Mouse (Mus musculus) ovary, adult 18-20 months (tissue): Measurements from ENCODE around the gene 4930469K13Rik.
A peak's percentile ranks its signal among the peaks of the same experiment; 100 is the strongest.
"Not testable (repeated sequence)": the region's sequence is repeated elsewhere in the genome, so short reads cannot be mapped to it uniquely, and the experiment has no call there.

Experiments
- DNase-seq: peaks from one replicate; pipeline ENCODE4 v3.0.0; 2022; ENCODE audit warnings: low spot score, mixed read lengths

4930469K13Rik gene

DNA sequence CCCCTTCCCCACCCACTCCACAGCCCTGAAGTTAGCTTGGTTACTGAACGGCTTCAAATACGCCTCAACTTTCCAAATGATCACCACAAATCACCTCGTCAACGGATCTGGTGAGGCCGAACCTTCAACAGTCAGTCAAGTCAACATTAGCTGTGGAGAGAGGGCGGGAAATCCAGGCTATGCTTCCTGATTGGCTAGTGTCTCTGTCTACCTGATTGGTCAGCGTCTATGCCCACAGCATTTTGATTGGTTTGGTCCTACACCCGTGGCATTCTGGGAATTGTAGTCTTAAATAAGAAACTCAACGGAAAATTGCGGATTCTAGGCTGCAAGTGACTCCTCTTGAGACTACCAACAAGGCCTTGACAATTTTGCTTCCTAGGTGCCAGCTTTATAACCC lies at the start of gene 4930469K13Rik:
Gene 4930469K13Rik (minus strand): TSS at position 133 of the 400 bp plus-strand sequence.
- DNase-seq, result no peak

DNA sequence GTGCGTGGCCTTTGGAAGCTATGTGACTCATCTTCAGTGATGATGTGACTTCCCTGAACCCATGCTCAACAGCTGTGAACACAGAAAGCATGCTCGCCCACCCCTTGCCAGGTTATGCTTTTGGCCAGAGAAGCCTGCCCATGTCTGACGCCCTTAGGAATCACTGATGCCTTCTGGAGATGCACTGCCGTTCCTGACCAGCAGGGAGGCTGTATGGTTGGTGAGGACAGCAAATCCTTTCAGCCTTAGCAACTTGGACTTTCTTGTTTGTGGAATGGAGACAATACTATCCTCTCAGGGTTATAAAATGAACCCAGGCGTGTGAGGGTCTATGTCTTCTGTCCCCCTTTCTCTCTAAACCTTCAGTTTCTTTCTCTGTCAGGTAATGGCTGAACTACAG lies 48.6 kb upstream of the 4930469K13Rik start:
- no peak for DNase-seq

DNA sequence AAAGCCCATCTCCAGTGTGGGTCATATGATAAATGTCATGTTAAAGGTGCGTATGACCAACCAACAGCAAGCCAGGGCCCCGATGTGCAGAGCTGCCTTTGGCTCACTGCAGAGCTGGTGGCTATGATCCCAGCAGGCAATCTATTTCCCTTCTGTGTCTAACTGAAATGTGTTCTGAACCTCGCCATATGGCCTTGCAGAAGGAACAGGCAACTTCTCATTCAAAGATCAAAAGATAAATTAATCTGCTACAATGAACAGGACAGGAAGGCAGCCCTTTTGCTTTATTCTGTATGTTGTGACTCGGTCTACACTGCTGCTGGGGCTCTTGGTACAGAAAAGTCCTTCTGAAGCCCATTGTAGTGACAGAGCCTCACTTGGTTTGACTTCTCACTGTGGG lies 46.1 kb upstream of the 4930469K13Rik start:
- no peak for DNase-seq

DNA sequence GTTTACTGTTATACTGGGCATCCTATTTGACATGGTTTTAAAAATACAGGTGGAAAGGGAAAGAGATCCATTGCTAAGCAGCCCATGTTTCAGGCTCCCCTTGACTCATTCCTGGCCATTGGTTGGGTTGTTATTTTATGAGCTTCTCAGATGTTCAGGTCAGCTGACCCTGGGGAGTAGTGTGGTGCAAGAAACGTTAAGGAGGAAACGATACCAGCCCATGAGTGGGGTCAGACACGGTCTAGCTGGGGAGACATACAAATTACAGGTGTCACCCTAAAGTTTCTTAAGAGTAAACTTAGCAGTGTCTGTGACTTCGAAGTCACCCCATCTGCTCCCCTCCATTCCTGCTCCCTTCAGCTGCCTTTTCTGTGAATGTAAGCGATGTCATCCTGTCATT lies 45.6 kb upstream of the 4930469K13Rik start:
- no peak for DNase-seq

DNA sequence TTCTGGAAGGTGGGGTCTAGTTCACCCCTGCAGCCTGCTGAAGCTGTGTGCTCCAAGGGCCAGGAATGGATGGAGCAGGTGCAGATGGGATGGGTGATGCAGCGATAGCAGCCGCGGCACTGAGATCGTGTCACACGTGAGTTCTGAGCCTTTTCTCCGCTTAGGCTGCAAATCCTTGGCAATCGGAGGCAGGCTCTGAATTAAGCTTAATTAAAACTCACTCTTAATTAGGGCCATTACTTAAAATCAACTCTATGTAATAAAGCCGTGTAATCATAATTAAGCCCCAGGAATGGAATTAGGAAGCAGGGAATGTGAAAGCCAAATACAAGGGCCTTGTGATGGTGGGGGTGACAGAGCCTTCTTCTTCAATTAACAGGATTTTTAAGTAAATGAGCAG lies 40.9 kb upstream of the 4930469K13Rik start:
- DNase-seq, result no peak

DNA sequence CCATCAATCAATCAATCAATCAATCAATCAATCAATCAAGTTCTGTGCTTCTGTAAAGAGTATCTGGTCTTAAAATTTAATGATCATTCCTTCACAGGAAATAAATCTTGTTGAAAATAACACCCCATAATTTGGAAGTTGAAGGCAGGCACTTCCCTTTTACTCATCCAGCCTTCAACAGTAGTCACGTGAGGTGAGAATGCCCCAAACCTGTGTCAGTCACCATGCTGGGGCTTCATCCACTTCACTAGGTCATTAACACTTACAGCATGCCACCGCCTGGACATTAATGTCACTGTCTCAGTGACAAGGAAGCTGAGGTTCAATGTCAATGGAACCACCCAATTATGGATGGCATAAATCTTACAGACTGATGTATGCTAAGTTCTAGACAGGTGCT lies 30.1 kb upstream of the 4930469K13Rik start:
- no peak for DNase-seq

DNA sequence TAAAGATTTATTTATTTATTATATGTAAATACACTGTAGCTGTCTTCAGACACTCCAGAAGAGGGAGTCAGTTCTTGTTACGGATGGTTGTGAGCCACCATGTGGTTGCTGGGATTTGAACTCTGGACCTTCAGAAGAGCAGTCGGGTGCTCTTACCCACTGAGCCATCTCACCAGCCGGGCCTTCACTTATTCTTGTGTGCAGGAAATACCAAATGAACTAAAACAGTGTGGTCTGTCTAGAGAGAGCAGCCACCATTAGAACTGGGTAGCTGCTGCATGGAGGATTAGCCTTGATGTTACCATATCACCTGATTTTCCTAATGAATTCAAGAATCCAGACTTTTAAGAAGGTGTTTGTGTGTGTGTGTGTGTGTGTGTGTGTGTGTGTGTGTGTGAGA lies 27.4 kb upstream of the 4930469K13Rik start:
- not testable (repeated sequence) for DNase-seq

DNA sequence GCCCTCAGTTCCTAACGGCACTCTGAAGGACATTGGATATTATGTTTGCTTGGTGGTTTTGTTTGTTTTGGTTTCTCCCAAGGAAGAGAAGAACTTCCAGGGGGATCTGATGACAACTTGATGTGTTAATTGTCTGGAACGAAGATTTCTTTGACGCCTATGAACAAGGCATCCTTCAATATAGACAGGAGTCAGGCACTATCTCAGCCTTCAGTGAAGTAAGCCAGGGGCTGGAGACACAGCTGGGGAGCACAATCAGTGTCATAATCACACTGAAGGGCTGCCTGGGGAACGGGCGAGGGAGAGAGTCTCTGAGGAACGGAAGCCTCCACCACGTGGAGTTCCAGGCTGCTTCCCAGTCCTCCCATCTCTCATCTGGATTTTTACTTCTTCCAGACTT lies 26.5 kb upstream of the 4930469K13Rik start:
- no peak for DNase-seq

DNA sequence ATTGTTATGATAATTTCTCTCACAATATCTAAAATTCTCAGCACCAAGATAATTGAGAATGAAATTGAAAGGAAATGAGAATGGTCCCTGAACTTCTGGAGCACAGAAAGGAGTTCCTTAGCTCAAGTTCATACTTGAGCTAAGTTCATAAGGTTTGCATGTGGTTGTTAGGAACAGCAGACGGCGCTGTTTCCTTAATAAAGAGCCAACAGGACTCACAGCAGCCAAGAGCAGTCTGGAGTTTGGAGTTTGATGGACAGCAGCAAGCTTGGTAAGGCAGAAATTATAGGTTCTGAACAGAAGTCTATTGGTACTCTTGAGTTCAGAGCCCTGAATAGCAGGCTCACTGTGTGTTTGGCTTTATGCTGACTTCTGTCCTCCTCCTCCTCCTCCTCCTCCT lies 24.8 kb upstream of the 4930469K13Rik start:
- DNase-seq, result no peak

DNA sequence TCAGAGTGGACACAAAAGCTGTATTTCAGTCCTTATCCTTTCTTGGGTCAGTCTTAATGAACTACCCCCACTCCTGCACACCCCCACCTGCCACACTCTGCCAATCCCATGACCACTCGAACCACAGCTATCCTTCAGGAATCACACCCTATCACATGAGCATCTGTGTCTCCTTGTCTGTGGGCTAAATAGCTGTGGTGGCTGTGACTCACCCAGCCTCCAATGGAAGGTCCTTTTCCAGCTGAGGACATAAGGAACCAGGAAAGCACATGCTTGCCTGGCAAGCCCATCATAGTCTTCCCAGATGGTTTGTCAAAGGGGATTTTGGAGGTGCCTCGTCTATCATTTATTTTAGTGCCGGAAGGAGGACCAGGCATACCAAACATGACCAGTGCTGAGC lies 20.0 kb upstream of the 4930469K13Rik start:
- no peak for DNase-seq

DNA sequence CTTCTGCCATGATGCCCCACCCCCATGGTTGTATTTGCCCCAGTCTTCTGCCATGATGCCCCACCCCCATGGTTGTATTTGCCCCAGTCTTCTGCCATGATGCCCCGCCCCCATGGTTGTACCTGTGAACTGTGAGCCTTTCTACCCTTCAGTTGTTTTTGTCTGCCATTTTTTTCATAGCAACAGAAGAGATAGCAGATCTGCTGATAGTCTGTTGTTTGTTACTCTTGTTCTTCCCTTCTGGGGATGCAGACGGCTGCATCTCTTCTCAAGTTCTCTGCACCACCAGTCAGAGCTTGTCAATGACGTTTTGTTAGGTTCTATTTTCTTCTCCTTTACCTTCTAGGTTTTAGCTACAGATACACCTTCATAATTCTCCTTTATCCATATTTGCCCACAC lies 19.2 kb upstream of the 4930469K13Rik start:
- no peak for DNase-seq

DNA sequence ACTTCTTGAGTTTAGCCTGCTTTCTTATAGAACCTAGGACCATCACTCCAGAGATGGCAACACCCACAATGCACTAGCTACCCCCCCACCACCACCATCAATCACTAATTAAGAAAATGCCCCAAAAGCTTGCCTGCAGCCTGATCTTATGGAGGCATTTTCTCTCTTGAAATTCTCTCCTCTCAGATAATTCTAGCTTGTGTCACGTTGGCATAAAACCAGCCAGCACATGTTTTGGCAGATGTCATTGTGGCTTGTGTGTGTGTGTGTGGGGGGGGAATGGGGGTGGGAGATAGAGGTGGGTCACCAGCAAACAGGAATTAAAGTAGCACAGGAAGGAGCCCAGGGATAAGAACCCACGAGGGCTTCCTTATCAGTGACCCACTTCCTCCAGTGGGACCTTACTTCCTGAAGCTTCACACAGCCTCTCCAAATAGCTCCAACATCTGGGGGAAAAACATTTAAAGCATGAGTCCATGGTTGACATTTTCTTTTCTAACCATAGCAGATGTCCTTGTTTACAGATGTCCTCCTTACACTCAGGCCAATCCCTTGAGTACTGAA lies 18.3 kb upstream of the 4930469K13Rik start:
- DNase-seq, result no peak

DNA sequence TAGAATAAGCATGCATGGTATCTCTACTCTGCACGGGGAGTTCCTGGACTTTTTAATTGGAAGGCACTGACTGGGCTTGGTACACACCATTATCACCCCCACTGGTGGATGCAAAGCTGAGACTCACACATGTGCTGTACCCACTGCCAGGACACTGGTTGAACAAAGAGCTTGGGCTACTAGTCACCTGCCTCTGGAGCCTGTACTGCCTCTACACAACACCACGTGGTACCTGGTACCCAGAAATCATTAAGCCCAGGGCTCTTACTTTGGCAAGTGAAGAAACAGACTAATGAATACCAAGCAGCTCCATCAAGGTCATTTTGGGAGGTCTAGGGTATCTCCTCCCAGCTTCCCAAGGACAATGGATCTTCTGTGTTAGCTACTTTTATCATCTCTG lies 15.4 kb upstream of the 4930469K13Rik start:
- no peak for DNase-seq

DNA sequence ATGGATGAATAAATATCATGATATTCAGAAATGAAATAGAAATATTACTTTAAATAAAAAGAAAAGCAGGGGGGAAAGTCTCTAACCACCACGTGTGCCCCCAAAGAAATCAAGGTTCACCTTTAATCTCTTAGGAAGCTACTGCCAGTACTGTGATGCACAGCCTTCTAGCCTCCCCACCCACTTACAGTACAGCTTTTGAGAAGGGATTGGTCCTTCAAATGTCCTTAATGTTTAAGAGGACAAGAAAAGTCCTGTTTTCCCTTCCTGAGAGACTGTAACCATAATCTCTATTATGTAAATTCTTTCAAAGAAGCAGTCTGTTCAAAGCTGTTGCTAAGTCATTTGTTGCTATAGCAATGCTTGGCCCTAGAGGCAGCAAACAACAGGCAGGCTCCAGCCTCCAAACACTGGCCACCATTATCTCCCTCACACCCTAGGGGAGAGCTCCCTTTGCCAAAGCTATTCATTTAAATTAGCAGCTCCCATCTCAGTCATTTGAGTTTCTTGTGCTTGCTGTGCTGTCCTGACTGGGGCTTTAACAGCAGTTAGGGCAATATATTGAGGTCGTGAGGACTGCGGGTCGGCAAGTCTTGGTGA lies 14.5 kb upstream of the 4930469K13Rik start:
- no peak for DNase-seq

DNA sequence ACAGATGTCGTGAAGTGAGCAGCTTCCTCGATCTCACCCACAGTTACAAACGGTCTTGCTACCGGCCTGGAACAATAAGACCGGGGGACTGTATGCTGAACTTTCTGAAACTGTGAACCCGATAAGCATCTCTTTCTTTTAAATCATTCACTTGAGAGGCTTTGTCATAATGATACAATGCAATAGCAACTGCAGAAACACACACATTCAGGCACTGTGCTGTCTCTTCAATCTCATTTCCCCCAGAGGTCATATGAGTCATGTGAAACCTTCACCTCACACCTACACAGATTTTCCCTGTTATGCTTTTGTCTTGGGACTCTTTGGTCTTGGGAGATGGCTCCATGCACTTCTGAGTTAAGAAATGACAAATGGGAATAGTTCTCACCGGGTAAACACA lies 13.6 kb upstream of the 4930469K13Rik start:
- DNase-seq, result no peak

DNA sequence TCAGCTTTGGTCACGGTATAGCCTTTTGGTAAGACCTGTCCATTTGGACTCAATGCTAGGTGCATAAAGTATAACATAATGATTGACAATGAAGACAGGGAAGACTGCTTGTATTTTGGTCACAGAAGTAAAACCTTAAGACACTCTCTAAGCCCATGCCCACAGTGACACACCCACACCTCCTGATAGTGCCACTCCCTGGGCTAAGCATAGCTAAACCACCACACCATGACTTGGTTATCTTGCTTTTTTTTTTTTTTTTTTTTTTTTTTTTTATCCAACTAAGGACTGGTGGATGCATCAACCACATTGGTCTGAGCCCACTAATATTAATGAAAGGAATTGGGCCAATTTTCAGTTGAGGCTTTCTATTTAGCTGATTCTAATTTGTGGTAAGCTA lies 10.9 kb upstream of the 4930469K13Rik start:
- DNase-seq, result no peak

DNA sequence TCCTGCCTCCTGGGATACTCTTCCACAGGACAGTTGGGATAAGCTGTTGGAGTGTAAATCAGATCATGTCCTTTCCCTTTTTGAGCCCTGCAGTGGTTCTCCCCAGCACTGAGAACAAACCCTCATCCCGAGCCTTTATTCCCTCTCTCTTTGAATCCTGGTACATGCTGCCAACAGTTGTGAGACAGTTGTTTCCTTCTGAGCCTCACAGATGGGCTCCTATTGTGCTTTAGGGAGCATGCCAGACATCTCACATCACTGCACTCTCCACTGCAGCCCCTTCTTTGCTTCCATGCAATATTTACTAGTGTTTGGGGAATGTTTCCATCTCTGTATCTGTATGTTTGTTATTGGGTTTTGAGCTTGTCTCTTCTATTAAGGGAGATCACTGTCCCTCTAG lies 6.6 kb upstream of the 4930469K13Rik start:
- DNase-seq, result no peak

DNA sequence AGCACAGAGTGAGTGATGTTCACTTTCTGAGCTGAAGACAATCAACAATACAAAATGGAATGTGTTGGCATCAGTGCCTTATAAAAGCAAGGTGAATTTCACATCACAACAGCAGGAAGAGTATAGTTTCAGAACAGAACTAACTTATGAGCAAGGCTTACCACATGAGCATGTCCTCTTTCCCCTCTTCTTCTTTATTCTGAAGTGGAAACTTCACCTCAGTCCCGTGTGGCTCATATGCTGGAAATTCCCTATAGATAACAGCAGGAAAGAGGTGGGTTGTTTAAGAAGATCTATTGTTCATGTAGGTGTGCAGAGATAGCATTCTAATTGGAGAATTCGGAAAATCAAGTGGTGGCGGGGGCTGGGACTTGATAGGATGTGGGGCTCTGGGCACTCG lies 3.5 kb upstream of the 4930469K13Rik start:
- no peak for DNase-seq

DNA sequence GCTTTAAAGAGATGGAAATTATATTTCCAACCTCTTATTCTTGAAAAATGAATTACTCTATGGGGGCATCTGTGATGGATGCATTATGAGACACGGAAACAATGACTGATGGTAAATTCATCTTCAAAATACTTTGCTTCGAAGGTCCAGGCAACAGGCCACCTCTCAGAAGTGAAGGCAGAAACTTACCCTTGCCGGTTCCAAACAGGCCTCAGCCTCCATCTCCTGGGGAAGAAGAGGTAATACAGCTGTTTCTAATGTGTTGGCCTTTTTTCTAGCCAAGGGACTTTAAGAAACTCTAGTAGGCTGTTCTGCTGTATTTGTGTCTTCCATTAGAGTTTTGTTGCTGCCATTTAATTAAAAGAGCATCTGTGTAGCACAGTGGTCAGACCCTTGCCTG lies 11.3 kb downstream of the 4930469K13Rik start:
- DNase-seq, result no peak

DNA sequence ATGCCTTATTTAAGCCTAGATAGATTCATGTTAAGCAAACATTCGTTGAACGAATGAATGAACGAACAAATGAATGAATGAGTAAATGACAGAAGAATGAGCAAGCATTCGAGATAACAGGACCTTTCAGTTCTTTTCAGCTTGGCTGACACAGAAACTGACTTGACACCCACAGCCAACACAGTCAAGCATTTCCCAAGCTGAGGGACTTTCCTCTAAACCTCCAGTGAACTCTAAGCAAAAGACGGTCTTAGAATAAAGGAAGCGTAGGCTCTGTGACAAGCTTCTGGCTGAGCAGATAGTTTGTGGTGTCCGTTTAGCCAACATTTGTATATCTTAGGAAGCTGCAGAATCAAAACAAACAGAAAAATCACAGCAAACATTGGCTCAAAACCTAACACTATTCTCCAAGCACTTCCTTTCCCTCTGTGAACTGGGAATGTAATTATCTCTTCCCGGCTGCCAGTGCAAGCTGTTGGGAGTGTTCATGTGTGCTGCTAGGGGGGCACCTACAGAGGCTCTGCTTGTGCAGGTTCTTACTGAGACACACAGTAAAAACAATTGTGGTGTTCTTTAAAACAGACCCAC lies 12.1 kb downstream of the 4930469K13Rik start:
- no peak for DNase-seq

DNA sequence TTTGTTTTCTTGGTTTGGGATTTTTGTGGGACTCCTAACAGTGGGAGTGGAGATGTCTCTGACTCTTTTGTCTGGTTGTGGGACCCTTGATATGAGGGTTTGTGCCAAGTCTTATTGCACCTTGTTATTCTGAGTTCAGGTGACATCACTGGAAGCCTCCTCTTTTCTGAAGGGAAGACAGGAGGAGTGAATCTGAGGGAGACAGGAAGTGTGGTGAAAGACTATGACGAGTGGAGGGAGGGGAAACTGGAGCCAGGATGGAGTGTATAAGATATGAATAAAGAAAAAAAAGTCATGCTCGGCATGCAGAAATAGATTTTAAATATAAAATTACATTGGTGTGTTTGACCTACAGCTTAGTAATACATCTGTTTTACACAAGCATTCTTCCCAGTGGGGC lies 13.7 kb downstream of the 4930469K13Rik start:
- DNase-seq, result no peak

DNA sequence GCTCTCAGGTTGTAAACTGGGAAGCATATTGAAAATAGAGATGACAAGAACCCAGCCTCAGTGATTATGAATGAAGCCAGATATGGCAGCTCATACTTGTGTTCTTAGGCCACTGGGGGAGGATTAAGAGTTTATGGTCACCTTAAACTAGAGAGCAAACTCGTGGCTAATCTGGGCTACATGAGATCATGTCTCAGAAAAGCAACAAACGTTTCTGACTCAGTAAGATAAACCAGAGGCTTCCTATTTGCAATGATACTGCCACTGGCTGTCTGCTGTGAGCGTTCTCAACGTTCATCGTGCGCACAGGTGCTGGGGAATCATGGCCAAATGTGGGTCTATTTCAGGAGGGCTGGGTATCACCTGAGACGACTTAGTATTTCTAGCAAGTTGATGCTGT lies 14.6 kb downstream of the 4930469K13Rik start:
- DNase-seq, result no peak

DNA sequence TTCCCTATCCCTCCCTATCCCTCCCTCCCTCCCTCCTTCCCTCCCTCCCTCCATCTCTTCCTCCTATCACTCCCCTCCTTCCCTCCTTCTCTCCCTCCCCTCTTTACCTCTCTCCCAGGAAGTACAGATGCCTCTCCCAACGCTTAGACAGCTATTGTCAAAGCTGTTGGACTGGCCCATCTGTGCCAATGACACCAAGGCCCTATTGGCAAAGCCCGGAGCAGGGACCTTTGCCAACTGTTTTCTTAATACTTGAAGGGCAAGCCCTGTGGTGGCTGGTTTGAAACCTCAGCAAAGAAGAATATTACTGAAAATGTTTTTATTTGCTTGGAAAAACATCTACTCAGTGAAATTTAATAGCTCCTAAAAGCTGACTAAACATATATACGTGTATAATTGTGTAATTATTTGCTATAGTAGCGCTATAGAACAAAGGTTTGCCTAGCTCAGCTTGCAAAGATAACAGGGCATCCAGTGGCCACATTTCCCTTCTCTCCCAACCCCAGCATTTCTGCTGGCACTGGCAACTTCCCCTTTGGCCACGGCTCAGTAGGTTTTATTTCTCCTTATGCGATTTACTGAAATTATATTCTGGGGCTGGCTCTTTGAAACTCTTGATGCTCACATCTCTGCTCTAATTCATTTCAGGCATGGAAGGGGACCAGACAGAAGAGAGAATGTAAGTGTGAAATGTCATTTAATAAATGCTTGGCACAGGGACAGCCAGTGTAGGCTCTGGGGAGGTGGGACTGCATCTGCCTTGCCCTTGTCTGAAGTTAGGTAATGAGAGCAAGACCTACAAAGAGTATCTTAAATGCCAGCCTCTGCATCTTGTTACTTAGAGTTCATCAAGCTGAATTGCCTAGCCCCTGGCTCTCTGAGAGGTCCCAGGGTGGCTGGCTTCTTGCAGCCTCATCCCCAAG lies 18.6 kb downstream of the 4930469K13Rik start:
- DNase-seq, result peak; percentile 29
